In genomic region chr12:9941357-9941756, GRCm38 (mm10) we compare ENCODE assay signal across 22 mouse cellular contexts.
A peak's percentile ranks its signal among the peaks of the same experiment; 100 is the strongest.
DNase-seq lines count a peak whose midpoint lies in the region; ATAC-seq and TF ChIP-seq lines count a peak whose summit lies in the region.
"Had no signal": no experiment of that assay in that cellular context is flagged by ENCODE, and none has a peak within 500 bp of the region (broad histone marks: within the 10 kb centered on the region; RNA-seq: fewer than 3 reads in every experiment).

No protein-coding gene starts in this region.

- TF ChIP-seq POLR2A in limb, embryonic 14.5 days (IDR thresholded peaks at IDR 0.05; ENCODE audit: borderline replicate concordance, extremely low read depth, insufficient read depth, insufficient read length) = no peak

- no peak overlapping the region for H3K9ac ChIP-seq in limb, embryonic 13.5 days
- no peak overlapping the region for H3K9ac ChIP-seq in limb, embryonic 14.5 days (ENCODE audit: low read depth, low read length, severe bottlenecking)
- H3K9ac ChIP-seq: embryonic facial prominence, embryonic 12.5 days; embryonic facial prominence, embryonic 15.5 days; forebrain, embryonic 13.5 days; forebrain, embryonic 15.5 days; forebrain, postnatal 0 days had no signal

- no peak overlapping the region for H3K4me3 ChIP-seq in limb, embryonic 13.5 days
- no peak overlapping the region for H3K4me3 ChIP-seq in limb, embryonic 10.5 days
- no peak overlapping the region for H3K4me3 ChIP-seq in limb, embryonic 14.5 days (replicated peaks; ENCODE audit: low read length)
- no peak overlapping the region for H3K4me3 ChIP-seq in gastrocnemius, adult 2 months
- H3K4me3 ChIP-seq: embryonic facial prominence, embryonic 12.5 days; embryonic facial prominence, embryonic 15.5 days; erythroblast, embryonic 14.5 days; forebrain, embryonic 13.5 days; forebrain, embryonic 15.5 days had no signal

- H3K36me3 ChIP-seq in limb, embryonic 13.5 days = no peaks in the 10 kb centered on the region
- no peaks in the 10 kb centered on the region for H3K36me3 ChIP-seq in limb, embryonic 10.5 days
- H3K36me3 ChIP-seq in limb, embryonic 14.5 days (ENCODE audit: control insufficient read depth, insufficient read depth, low read length) = no peaks in the 10 kb centered on the region
- H3K36me3 ChIP-seq: embryonic facial prominence, embryonic 12.5 days; embryonic facial prominence, embryonic 15.5 days; forebrain, embryonic 15.5 days had no signal

- WGBS in limb, embryonic 13.5 days = 21% methylated on average over 1 of the region's 1 CpGs
- 56% methylated on average over 1 of the region's 1 CpGs for WGBS in limb, embryonic 10.5 days
- WGBS in limb, embryonic 14.5 days = 27% methylated on average over 1 of the region's 1 CpGs

- H3K27me3 ChIP-seq in limb, embryonic 13.5 days = no peaks in the 10 kb centered on the region
- no peaks in the 10 kb centered on the region for H3K27me3 ChIP-seq in limb, embryonic 10.5 days (ENCODE audit: low read depth, poor library complexity, severe bottlenecking)
- no peaks in the 10 kb centered on the region for H3K27me3 ChIP-seq in limb, embryonic 14.5 days (ENCODE audit: control insufficient read depth, insufficient read depth, low read length)
- H3K27me3 ChIP-seq: embryonic facial prominence, embryonic 12.5 days; embryonic facial prominence, embryonic 15.5 days; forebrain, embryonic 13.5 days; forebrain, embryonic 15.5 days had no signal

- TF ChIP-seq CTCF in gastrocnemius, adult 2 months (IDR thresholded peaks at IDR 0.05) = no peak

- no peak overlapping the region for H3K27ac ChIP-seq in limb, embryonic 13.5 days
- no peak overlapping the region for H3K27ac ChIP-seq in limb, embryonic 10.5 days
- no peak overlapping the region for H3K27ac ChIP-seq in limb, embryonic 14.5 days (replicated peaks; ENCODE audit: low read depth, low read length)
- no peak overlapping the region for H3K27ac ChIP-seq in gastrocnemius, adult 2 months
- H3K27ac ChIP-seq: embryonic facial prominence, embryonic 12.5 days; embryonic facial prominence, embryonic 15.5 days; forebrain, embryonic 13.5 days; forebrain, embryonic 15.5 days had no signal

- intact Hi-C loops in gastrocnemius, adult 2 months (cut with DNase I) = no loop called here
- intact Hi-C loops in left cerebral cortex, postnatal 10 days (cut with DNase I) = no loop called here

- peak; percentile 72 for ATAC-seq in limb, embryonic 13.5 days (ENCODE audit: low FRiP score, low read depth)
- peak; percentile 67 for ATAC-seq in limb, embryonic 14.5 days (ENCODE audit: low FRiP score, low read depth)
- ATAC-seq: forebrain, embryonic 13.5 days; forebrain, embryonic 15.5 days; forebrain, postnatal 0 days had no signal

- H3K4me2 ChIP-seq in limb, embryonic 13.5 days (replicated peaks) = no peak overlapping the region
- no peak overlapping the region for H3K4me2 ChIP-seq in limb, embryonic 14.5 days (replicated peaks; ENCODE audit: low read depth, low read length, severe bottlenecking)
- H3K4me2 ChIP-seq: embryonic facial prominence, embryonic 12.5 days; embryonic facial prominence, embryonic 15.5 days; forebrain, embryonic 13.5 days; forebrain, embryonic 15.5 days had no signal

- no peaks in the 10 kb centered on the region for H3K9me3 ChIP-seq in limb, embryonic 13.5 days
- no peaks in the 10 kb centered on the region for H3K9me3 ChIP-seq in limb, embryonic 10.5 days (replicated peaks)
- H3K9me3 ChIP-seq in limb, embryonic 14.5 days (ENCODE audit: control insufficient read depth, low read length) = no peaks in the 10 kb centered on the region
- H3K9me3 ChIP-seq: embryonic facial prominence, embryonic 12.5 days; embryonic facial prominence, embryonic 15.5 days; forebrain, embryonic 13.5 days; forebrain, embryonic 15.5 days had no signal

- peaks cover 10% of the 10 kb centered on the region; the same call in 1 of the 2 replicates for H3K4me1 ChIP-seq in limb, embryonic 13.5 days
- peaks cover 7% of the 10 kb centered on the region for H3K4me1 ChIP-seq in limb, embryonic 10.5 days
- H3K4me1 ChIP-seq in limb, embryonic 14.5 days (ENCODE audit: control insufficient read depth, insufficient read depth, low read length) = no peaks in the 10 kb centered on the region
- H3K4me1 ChIP-seq: embryonic facial prominence, embryonic 12.5 days; embryonic facial prominence, embryonic 15.5 days; forebrain, embryonic 13.5 days; forebrain, embryonic 15.5 days had no signal

- no peak for DNase-seq in limb, embryonic 10.5 days (ENCODE audit: low spot score)
- DNase-seq in fibroblast of lung, adult 2 months (ENCODE audit: low read depth) = peak; percentile 44
- DNase-seq in limb, embryonic 14.5 days (ENCODE audit: low spot score) = peak; percentile 33
- no peak for DNase-seq in gastrocnemius, adult 2 months
- DNase-seq in left cerebral cortex, postnatal 10 days (ENCODE audit: extremely low spot score in 1 of 2, low spot score in 2 of 2) = no peak
- DNase-seq: adrenal gland, adult 2 months; adrenal gland, postnatal 10 days; adrenal gland, postnatal 25 days; cerebellum, adult 11 months; cerebellum, adult 18-20 months; cerebellum, adult 8-10 months; cerebellum, adult 9-11 months; cerebellum, postnatal 14 days; cerebellum, postnatal 36 days; embryo, embryonic 11 days; forebrain, postnatal 0 days had no signal

Comparison
In these comparisons a context has a peak if more than half of its experiments do, and no peak if none do; other contexts are left out.
1. DNase-seq: peak in fibroblast of lung, adult 2 months (single experiment) and limb, embryonic 14.5 days (single experiment); none in limb, embryonic 10.5 days (single experiment), gastrocnemius, adult 2 months (single experiment) and left cerebral cortex, postnatal 10 days (0 of 2).